Mouse (Mus musculus): Measurements from ENCODE around the gene Dcun1d1. TPM values are rescaled to one million over a fixed set of nuclear protein-coding genes. Genes with fewer than 3 reads are reported as not detected.

Dcun1d1 gene
- polyA plus RNA-seq (2015; fragmentation: Nextera tagmentation; extraction: Ambion mirVana) = 87.2 and 90.7 TPM in 2 replicates

GRCm38 (mm10) chr3:35937345-35937744, at the start of gene Dcun1d1:
Gene Dcun1d1, minus strand, starts transcription at chr3:35937445.
- ATAC-seq (replicated peaks; ENCODE audit: extremely low read depth, insufficient read depth, low FRiP score) = no peak
- 93% methylated on average over 6 of the region's 6 CpGs for WGBS
- H3K9me3 ChIP-seq (replicated peaks; ENCODE audit: control insufficient read depth, low read length) = no peaks in the 10 kb centered on the region

GRCm38 (mm10) chr3:35986266-35986665, 49.0 kb upstream of the Dcun1d1 start:
- no peaks in the 10 kb centered on the region for H3K9me3 ChIP-seq (replicated peaks; ENCODE audit: control insufficient read depth, low read length)
- H3K4me1 ChIP-seq (ENCODE audit: control insufficient read depth, insufficient read depth, low read length) = no peaks in the 10 kb centered on the region
- peak; percentile 41; the same call in 1 of the 2 replicates for ATAC-seq (replicated peaks; ENCODE audit: extremely low read depth, insufficient read depth, low FRiP score)
- H3K4me2 ChIP-seq (ENCODE audit: low read depth, low read length) = no peak overlapping the region
- no peak overlapping the region for H3K9ac ChIP-seq (ENCODE audit: low read length)
- H3K27ac ChIP-seq (ENCODE audit: low read length) = peak overlapping the region; percentile 39
- WGBS = 60% methylated on average over 6 of the region's 6 CpGs
- H3K36me3 ChIP-seq (ENCODE audit: control insufficient read depth, insufficient read depth) = peaks cover 44% of the 10 kb centered on the region
- H3K4me3 ChIP-seq (ENCODE audit: low read length) = no peak overlapping the region
- H3K27me3 ChIP-seq (ENCODE audit: control insufficient read depth, insufficient read depth, low read length) = no peaks in the 10 kb centered on the region

More at GRCm38 (mm10) chr3:35937345-35937744, at the start of gene Dcun1d1:
- H3K27me3 ChIP-seq (ENCODE audit: control insufficient read depth, insufficient read depth, low read length) = no peaks in the 10 kb centered on the region
- no peak within 1 kb of the TSS for H3K4me3 ChIP-seq (ENCODE audit: low read length)
- no peak within 1 kb of the TSS for H3K4me2 ChIP-seq (ENCODE audit: low read depth, low read length)
- H3K9ac ChIP-seq (ENCODE audit: low read length) = no peak within 1 kb of the TSS
- no peak within 1 kb of the TSS for H3K27ac ChIP-seq (ENCODE audit: low read length)
- H3K4me1 ChIP-seq (ENCODE audit: control insufficient read depth, insufficient read depth, low read length) = peaks cover 12% of the 10 kb centered on the region
- peaks cover 2% of the 10 kb centered on the region; the same call in 1 of the 2 replicates for H3K36me3 ChIP-seq (ENCODE audit: control insufficient read depth, insufficient read depth)

- no peak overlapping the region for H3K4me3 ChIP-seq (ENCODE audit: low read length)
- ATAC-seq (replicated peaks; ENCODE audit: extremely low read depth, insufficient read depth, low FRiP score) = 0 out of 2 replicates have a peak, but pooled peaks have one; percentile 23
- 63% methylated on average over 7 of the region's 7 CpGs for WGBS
- H3K27ac ChIP-seq (ENCODE audit: low read length) = no peak overlapping the region
- no peaks in the 10 kb centered on the region for H3K4me1 ChIP-seq (ENCODE audit: control insufficient read depth, insufficient read depth, low read length)
- H3K4me2 ChIP-seq (ENCODE audit: low read depth, low read length) = no peak overlapping the region
- H3K9me3 ChIP-seq (replicated peaks; ENCODE audit: control insufficient read depth, low read length) = no peaks in the 10 kb centered on the region
- no peaks in the 10 kb centered on the region for H3K27me3 ChIP-seq (ENCODE audit: control insufficient read depth, insufficient read depth, low read length)
- H3K36me3 ChIP-seq (ENCODE audit: control insufficient read depth, insufficient read depth) = peaks cover 34% of the 10 kb centered on the region
- no peak overlapping the region for H3K9ac ChIP-seq (ENCODE audit: low read length)
Observed at GRCm38 (mm10) chr3:35973551-35973950, 36.3 kb upstream of the Dcun1d1 start.

GRCm38 (mm10) chr3:35972985-35973384, 35.7 kb upstream of the Dcun1d1 start:
- H3K9ac ChIP-seq (ENCODE audit: low read length) = no peak overlapping the region
- WGBS = 78% methylated on average over 4 of the region's 4 CpGs
- ATAC-seq (replicated peaks; ENCODE audit: extremely low read depth, insufficient read depth, low FRiP score) = no peak

GRCm38 (mm10) chr3:35971149-35971548, 33.9 kb upstream of the Dcun1d1 start:
- 93% methylated on average over 12 of the region's 12 CpGs for WGBS
- Histone ChIP-seq H3K4me1 (ENCODE audit: control insufficient read depth, insufficient read depth, low read length) (no peaks in the 10 kb centered on the region), H3K27ac (ENCODE audit: low read length) (no peak overlapping the region), H3K4me2 (ENCODE audit: low read depth, low read length) (no peak overlapping the region), H3K9ac (ENCODE audit: low read length) (no peak overlapping the region), H3K4me3 (ENCODE audit: low read length) (no peak overlapping the region), H3K9me3 (replicated peaks; ENCODE audit: control insufficient read depth, low read length) (no peaks in the 10 kb centered on the region), H3K36me3 (ENCODE audit: control insufficient read depth, insufficient read depth) (peaks cover 28% of the 10 kb centered on the region), H3K27me3 (ENCODE audit: control insufficient read depth, insufficient read depth, low read length) (no peaks in the 10 kb centered on the region)
- no peak for ATAC-seq (replicated peaks; ENCODE audit: extremely low read depth, insufficient read depth, low FRiP score)

More at GRCm38 (mm10) chr3:35972985-35973384, 35.7 kb upstream of the Dcun1d1 start:
- no peaks in the 10 kb centered on the region for H3K27me3 ChIP-seq (ENCODE audit: control insufficient read depth, insufficient read depth, low read length)
- no peak overlapping the region for H3K27ac ChIP-seq (ENCODE audit: low read length)
- H3K4me1 ChIP-seq (ENCODE audit: control insufficient read depth, insufficient read depth, low read length) = no peaks in the 10 kb centered on the region
- H3K4me3 ChIP-seq (ENCODE audit: low read length) = no peak overlapping the region
- H3K4me2 ChIP-seq (ENCODE audit: low read depth, low read length) = no peak overlapping the region
- peaks cover 31% of the 10 kb centered on the region for H3K36me3 ChIP-seq (ENCODE audit: control insufficient read depth, insufficient read depth)
- H3K9me3 ChIP-seq (replicated peaks; ENCODE audit: control insufficient read depth, low read length) = no peaks in the 10 kb centered on the region

- Histone ChIP-seq H3K4me1 (ENCODE audit: control insufficient read depth, insufficient read depth, low read length) (no peaks in the 10 kb centered on the region), H3K27ac (ENCODE audit: low read length) (no peak overlapping the region), H3K36me3 (ENCODE audit: control insufficient read depth, insufficient read depth) (peaks cover 21% of the 10 kb centered on the region), H3K4me3 (ENCODE audit: low read length) (no peak overlapping the region), H3K9ac (ENCODE audit: low read length) (no peak overlapping the region), H3K9me3 (replicated peaks; ENCODE audit: control insufficient read depth, low read length) (no peaks in the 10 kb centered on the region), H3K27me3 (ENCODE audit: control insufficient read depth, insufficient read depth, low read length) (no peaks in the 10 kb centered on the region), H3K4me2 (ENCODE audit: low read depth, low read length) (no peak overlapping the region)
- no peak for ATAC-seq (replicated peaks; ENCODE audit: extremely low read depth, insufficient read depth, low FRiP score)
- WGBS = 82% methylated on average over 4 of the region's 4 CpGs
Observed at GRCm38 (mm10) chr3:35970441-35970840, 33.2 kb upstream of the Dcun1d1 start.

GRCm38 (mm10) chr3:35967366-35967921, 30.2 kb upstream of the Dcun1d1 start:
- H3K36me3 ChIP-seq (ENCODE audit: control insufficient read depth, insufficient read depth) = peaks cover 14% of the 10 kb centered on the region; the same call in 1 of the 2 replicates
- no peak overlapping the region for H3K4me3 ChIP-seq (ENCODE audit: low read length)
- ATAC-seq (replicated peaks; ENCODE audit: extremely low read depth, insufficient read depth, low FRiP score) = no peak
- no peak overlapping the region for H3K4me2 ChIP-seq (ENCODE audit: low read depth, low read length)
- H3K27ac ChIP-seq (ENCODE audit: low read length) = no peak overlapping the region
- H3K9ac ChIP-seq (ENCODE audit: low read length) = no peak overlapping the region
- H3K9me3 ChIP-seq (replicated peaks; ENCODE audit: control insufficient read depth, low read length) = no peaks in the 10 kb centered on the region
- H3K4me1 ChIP-seq (ENCODE audit: control insufficient read depth, insufficient read depth, low read length) = no peaks in the 10 kb centered on the region
- 89% methylated on average over 8 of the region's 8 CpGs for WGBS
- no peaks in the 10 kb centered on the region for H3K27me3 ChIP-seq (ENCODE audit: control insufficient read depth, insufficient read depth, low read length)

- Histone ChIP-seq H3K9ac (ENCODE audit: low read length) (no peak overlapping the region), H3K4me1 (ENCODE audit: control insufficient read depth, insufficient read depth, low read length) (no peaks in the 10 kb centered on the region), H3K36me3 (ENCODE audit: control insufficient read depth, insufficient read depth) (peaks cover 14% of the 10 kb centered on the region; the same call in 1 of the 2 replicates), H3K4me2 (ENCODE audit: low read depth, low read length) (no peak overlapping the region), H3K4me3 (ENCODE audit: low read length) (no peak overlapping the region), H3K27me3 (ENCODE audit: control insufficient read depth, insufficient read depth, low read length) (no peaks in the 10 kb centered on the region), H3K9me3 (replicated peaks; ENCODE audit: control insufficient read depth, low read length) (no peaks in the 10 kb centered on the region), H3K27ac (ENCODE audit: low read length) (no peak overlapping the region)
- ATAC-seq (replicated peaks; ENCODE audit: extremely low read depth, insufficient read depth, low FRiP score) = no peak
- whole genome bisulfite sequencing = 84% methylated on average over 2 of the region's 2 CpGs
Observed at GRCm38 (mm10) chr3:35966493-35966892, 29.2 kb upstream of the Dcun1d1 start.

- Histone ChIP-seq H3K9ac (ENCODE audit: low read length) (no peak overlapping the region), H3K4me1 (ENCODE audit: control insufficient read depth, insufficient read depth, low read length) (no peaks in the 10 kb centered on the region), H3K36me3 (ENCODE audit: control insufficient read depth, insufficient read depth) (peaks cover 20% of the 10 kb centered on the region), H3K9me3 (replicated peaks; ENCODE audit: control insufficient read depth, low read length) (no peaks in the 10 kb centered on the region), H3K4me2 (ENCODE audit: low read depth, low read length) (no peak overlapping the region), H3K27ac (ENCODE audit: low read length) (no peak overlapping the region), H3K4me3 (ENCODE audit: low read length) (no peak overlapping the region), H3K27me3 (ENCODE audit: control insufficient read depth, insufficient read depth, low read length) (no peaks in the 10 kb centered on the region)
- WGBS = 49% methylated on average over 4 of the region's 4 CpGs
- ATAC-seq (replicated peaks; ENCODE audit: extremely low read depth, insufficient read depth, low FRiP score) = no peak
Observed at GRCm38 (mm10) chr3:35964928-35965327, 27.7 kb upstream of the Dcun1d1 start.

Data from heart, embryonic 16.5 days (tissue).